Mouse (Mus musculus) 3134 (cell line): ENCODE data around the gene Ttc9c.
A peak's percentile ranks its signal among the peaks of the same experiment; 100 is the strongest.

Experiments
- DNase-seq: peaks from one replicate; pipeline ENCODE4 v3.0.0-alpha.2; 2011; ENCODE audit warnings: low spot score; ENCODE audit not compliant: insufficient read length; ENCODE audit errors: extremely low read depth

The Ttc9c gene

DNA sequence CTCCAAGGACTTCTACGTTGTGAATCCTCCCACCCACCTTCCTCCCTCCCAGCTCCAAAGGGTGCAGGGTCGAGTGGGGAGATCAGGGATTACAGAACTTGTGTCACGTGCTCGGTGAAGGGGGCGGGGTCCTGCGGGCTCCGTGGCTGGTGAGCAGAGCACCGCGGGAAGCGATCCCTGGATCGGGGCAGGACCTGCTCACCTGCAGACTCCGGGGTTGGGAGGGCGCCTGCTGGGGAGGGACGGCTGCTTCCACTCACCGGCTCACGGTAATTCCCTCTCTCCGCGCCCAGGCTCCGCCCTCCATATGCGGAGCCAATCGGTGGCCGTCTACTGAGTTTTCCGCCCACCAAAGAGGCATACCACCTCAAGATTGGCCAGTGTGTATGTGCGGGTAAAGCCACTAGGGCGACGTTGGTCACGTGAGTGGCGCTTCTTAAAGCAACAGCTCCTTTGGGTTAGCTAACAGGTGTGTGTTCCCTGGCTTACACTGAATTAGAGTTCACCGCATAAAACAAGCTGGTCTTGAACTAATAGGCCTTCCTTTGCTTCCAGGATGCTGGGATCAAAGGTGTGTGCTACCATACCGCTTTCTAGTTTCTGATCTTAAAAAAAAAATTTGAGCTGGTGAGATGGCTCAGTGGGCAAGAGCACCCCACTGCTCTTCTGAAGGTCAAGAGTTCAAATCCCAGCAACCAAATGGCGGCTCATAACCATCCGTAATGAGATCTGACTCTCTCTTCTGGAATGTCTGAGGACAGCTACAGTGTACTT is 32.9 kb downstream of the Ttc9c start, which contains the start of gene Taf6l:
Gene Taf6l, minus strand, starts transcription at position 410 of the 774 bp plus-strand sequence.
- DNase-seq, result peak; percentile 89

DNA sequence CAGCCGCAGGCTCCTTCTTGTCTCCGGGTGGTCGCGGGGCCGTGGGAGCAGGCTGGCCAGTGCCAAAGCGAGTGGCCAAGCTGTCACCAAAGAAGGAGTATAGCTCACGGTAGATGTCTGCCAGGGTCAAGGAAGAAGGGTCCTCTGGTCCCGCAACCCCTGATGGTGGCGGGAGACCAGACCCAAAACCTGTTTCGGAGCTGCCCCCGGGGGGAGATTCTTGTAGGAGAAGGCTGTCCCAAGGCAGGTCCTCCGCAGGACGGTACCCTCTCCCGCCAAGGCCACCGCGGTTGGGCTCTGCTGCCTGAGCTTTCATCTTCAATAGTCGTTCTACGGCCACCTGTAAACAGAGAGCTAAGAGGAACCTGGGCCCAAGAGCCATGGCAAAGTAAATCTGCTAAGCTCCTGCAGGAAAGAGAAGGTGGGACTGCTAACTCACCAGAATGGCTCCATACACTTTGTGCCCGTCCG is 44.1 kb downstream of the Ttc9c start:
- DNase-seq, result no peak

DNA sequence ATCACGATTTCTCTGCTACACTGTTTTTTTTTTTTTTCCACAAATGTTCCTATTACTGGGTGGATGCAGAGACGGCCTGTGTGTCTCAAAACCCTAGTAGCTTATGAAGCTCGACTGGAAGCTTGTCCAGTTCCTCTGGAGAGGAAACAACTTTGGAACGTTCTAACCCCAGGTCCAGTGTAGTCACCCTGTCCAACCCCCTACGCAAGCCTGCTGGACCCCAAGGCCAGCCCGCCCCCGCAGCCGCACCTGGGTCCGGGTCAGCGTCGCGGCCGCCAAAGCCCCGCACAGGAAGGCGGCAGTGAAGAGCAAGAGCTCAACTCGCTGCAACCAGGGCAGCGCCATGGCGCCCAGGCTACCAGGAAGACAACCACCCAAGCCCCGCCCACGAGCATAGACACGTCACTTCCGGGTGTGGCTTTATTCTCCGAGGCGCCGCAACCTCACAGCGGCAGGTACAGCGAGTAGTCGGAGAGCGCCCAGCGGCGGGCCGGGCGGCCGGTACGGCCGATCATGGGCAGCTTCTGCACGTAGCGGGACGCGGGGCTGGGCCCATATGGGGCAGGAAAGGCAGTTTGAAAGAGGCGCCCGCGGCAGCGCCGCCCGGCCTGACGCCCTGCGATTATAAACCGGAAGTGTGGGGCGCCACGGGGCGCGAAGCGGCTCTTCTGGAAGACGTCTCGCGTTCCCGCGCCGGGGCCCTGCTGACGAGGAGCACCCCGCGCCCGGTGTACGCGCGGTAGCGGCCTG is 44.9 kb downstream of the Ttc9c start, which contains the start of gene Tmem179b:
Gene Tmem179b, minus strand, starts transcription at position 382 of the 750 bp plus-strand sequence.
- peak; percentile 93 for DNase-seq

DNA sequence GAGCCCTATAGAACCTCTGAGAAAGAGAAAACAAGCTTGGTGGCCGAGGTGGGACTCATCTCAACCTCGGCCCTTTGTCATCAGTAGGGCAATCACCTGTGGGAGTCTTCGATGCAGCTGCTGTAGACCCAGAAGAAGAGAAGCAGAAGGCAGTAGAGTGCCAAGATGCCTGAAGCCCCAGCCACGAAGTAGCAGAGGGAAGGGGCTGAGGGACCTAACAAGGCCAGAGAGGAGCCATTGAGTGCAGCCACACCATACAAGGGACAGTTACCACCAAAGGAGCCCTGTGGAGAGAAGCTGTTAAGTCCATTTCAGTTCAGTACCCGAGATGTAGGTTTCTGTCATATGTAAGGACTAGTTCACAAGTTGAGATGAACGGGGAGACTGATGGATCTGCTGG is 45.7 kb downstream of the Ttc9c start:
- no peak for DNase-seq

DNA sequence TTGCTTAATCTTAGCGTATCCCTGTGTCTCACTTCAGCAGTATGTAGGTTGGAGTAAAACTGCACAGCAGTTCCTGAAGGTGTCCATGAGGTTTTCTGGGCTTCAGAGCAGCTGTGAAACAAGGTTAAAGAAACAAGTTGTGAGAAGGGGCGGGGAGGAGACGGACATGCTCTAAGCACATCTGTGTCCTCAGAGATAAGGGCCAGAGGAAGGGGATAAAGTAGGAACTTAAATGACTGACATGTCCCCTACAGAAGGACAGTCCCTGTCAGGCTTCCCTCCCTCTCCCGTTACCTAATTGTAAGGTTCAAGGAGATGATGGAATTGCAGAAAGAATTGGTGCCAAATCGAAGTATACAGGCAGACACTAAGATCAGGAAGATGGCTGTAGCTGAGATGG is 46.1 kb downstream of the Ttc9c start:
- DNase-seq, result no peak

DNA sequence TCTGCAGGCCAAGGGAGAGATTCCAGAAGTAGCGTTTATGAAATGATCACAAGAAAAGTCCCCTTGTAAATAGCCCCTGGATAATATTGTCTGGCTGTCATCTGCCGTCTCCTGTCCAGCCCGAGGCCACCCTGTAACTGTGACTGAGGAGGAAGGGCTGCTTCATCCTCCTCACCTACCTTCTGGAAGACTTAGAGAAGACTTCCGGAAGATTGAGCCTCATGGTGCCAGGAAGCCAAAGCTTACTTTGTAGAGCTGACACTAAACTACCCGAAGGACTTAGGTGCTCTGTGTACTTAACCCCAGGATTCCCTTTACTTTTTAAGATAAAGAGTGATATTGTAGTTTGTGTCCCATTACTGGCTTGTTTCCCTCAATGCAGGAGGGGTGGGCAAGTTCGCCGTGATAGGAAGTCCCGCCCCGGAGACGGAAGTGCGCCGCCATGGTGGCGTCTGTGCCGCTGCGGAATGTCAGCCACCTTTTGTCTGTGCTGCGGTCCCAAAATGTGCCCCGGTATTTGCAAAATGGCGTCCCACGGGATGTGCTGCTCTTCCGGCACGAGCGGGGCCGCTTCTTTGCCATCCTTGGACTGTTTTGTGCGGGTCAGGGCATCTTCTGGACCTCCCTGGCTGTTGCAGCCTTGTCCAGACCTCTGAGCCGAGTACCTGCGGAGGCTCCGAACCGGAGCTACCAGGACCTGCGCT is 48.4 kb downstream of the Ttc9c start, which contains the start of gene Tmem223:
Gene Tmem223, plus strand, starts transcription at position 430 of the 704 bp plus-strand sequence.
- DNase-seq, result peak; percentile 46

DNA sequence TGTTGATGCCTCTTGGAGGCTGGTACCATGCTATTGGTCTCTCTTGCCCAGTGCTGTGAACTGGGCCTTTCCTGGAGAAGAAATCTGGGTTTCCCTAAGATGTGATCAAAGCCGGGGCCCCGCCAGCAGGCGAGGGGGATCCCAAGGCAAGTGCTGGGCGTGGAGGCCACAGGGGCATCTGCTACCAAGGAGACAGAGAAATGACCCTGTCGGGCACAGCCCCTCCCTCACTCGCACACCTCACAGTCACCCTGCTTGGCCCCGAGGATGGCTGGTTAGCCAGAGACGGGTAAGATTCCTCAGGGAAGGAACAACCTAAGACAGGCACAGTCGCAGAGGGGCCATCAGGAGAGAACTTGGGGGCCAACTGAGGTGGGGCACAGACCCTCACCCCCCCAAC is 53.6 kb downstream of the Ttc9c start:
- DNase-seq, result no peak

DNA sequence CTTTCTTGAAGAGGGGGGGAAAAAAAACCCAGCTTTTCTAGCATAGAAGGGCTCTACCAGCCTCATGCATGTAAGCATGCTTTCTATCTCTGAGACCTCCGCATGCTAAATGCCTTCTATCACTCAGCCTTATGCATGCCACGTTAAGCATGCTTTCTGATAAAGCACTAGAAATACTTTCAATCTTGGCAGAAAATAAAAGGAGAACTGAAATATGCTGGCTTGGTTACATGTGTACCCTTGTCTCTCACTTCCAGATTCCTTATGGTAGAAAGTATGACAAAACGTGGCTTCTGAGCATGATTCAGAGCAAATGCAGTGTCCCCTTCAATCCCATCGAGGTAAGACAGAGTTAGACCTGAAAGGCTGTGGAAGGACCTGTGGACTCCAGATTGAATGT is 55.9 kb downstream of the Ttc9c start:
- no peak for DNase-seq

DNA sequence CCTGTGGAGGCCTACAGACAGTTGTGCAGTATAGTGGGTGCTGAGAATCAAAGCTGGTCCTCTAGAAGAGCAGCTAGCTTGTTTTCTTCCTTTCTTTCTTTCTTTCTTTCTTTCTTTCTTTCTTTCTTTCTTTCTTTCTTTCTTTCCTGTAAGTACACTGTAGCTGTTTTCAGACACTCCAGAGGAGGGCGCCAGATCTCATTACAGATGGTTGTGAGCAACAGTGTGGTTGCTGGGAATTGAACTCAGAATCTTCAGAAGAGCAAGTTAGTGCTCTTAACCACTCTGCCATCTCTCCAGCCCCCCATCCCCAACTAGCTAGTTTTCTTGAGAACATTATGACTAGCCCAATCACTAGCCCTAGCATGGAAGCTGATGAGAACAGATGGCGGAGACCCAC is 58.4 kb downstream of the Ttc9c start:
- no peak for DNase-seq
